Mouse (Mus musculus) heart, embryonic 10.5 days (tissue): ENCODE results near the gene Tet3. TPM values are rescaled to one million over a fixed set of nuclear protein-coding genes. Genes with fewer than 3 reads are reported as not detected.

ENCODE experiments used
- DNase-seq: peaks from one replicate; pipeline ENCODE4 v3.0.0-alpha.2; 2017; ENCODE audit warnings: low spot score
- H3K27ac ChIP-seq: fragments of 300-500 bp; sonication (generic); 2 replicates; pipeline ENCODE4 v1.5.1; 2016; ENCODE audit warnings: mild to moderate bottlenecking
- H3K27me3 ChIP-seq: fragments of 300-500 bp; sonication (generic); 2 replicates; pipeline ENCODE4 v1.6.1; 2016; ENCODE audit warnings: mild to moderate bottlenecking; ENCODE audit not compliant: poor library complexity, insufficient read depth, severe bottlenecking
- H3K36me3 ChIP-seq: fragments of 300-500 bp; sonication (generic); 2 replicates; pipeline ENCODE4 v1.6.1; 2016; ENCODE audit warnings: mild to moderate bottlenecking, moderate library complexity
- H3K4me1 ChIP-seq: fragments of 300-500 bp; sonication (generic); 2 replicates; pipeline ENCODE4 v1.6.1; 2016; ENCODE audit warnings: mild to moderate bottlenecking
- H3K4me3 ChIP-seq: fragments of 300-500 bp; sonication (generic); 2 replicates; pipeline ENCODE4 v1.5.1; 2016; ENCODE audit warnings: mild to moderate bottlenecking, moderate library complexity
- H3K9me3 ChIP-seq: fragments of 300-500 bp; sonication (generic); 2 replicates; pipeline ENCODE4 v1.6.1; 2016; ENCODE audit warnings: mild to moderate bottlenecking, moderate library complexity
- WGBS: fragments of 180-500 bp; shearing (Covaris S2); methylation state at CpG from one replicate; pipeline ENCODE4 v1.1.7; 2016; 5-methylcytosine and 5-hydroxymethylcytosine counted together
- polyA plus RNA-seq: library from polyadenylated mRNA; unstranded; fragments of >200 nt; fragmentation: Nextera tagmentation; extraction: Ambion mirVana; gene quantifications from 2 replicates; pipeline ENCODE4 v1.2.1, GENCODE M21; 2016

Gene Tet3
- polyA plus RNA-seq, 1 experiment from 2014 or later, result 31.3 TPM

DNA sequence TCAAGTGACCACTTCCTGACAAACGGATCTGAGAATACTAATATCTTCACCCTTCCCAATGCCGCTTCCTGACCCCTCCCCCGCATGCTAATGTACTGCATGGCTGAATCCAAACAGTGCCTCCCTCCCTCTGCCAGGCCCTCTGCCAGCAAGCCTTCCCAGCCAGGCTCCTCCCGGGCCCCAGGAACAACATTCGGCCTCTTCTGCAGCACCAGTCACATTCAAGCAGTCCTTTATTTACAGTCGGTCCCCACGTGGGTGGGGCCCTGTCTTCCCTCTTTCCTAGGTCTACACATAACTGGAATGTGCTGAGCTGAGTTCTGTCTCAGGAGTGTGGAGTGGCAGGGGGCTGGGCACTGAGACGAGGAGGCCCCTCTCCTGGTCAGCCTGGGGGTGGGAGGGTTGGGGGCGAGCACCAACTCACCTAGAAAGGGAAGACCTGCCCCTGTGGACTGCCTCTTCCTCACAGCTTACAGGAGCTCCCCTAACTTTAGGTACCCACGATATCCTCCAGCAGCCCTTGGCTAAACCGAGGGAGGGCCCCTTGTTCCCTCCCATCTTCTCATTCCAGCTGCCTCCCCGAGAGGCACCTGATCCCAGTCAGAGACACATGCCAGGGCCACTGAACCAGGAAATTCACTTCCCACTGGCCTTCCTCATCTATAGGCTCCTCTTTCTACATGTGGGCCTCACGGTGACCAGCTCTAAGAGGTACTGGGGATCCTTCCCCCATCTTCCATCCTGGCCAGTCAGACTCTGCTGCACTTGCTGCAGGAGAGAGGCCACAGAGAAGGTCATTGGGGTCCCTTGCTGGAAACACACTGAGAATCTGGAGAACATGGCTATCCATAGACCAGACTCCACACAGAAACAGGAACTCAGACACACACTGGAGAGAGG lies 15.2 kb downstream of the Tet3 start:
- 8% methylated on average over 13 of the region's 13 CpGs for WGBS
- Histone ChIP-seq H3K4me3 (peak overlapping the region; percentile 41), H3K4me1 (peaks cover 98% of the 10 kb centered on the region), H3K9me3 (no peaks in the 10 kb centered on the region), H3K27me3 (no peaks in the 10 kb centered on the region), H3K27ac (peak overlapping the region; percentile 88), H3K36me3 (peaks cover 29% of the 10 kb centered on the region; the same call in 1 of the 2 replicates)
- peak; percentile 90 for DNase-seq

GRCm38 (mm10) chr6:83442639-83443038 lies 16.2 kb downstream of the Tet3 start:
- peak overlapping the region; percentile 88 for H3K27ac ChIP-seq
- no peaks in the 10 kb centered on the region for H3K9me3 ChIP-seq
- H3K27me3 ChIP-seq, result no peaks in the 10 kb centered on the region
- peaks cover 31% of the 10 kb centered on the region; the same call in 1 of the 2 replicates for H3K36me3 ChIP-seq
- no peak for DNase-seq
- H3K4me1 ChIP-seq, result peaks cover 99% of the 10 kb centered on the region
- WGBS, result 44% methylated on average over 3 of the region's 3 CpGs
- H3K4me3 ChIP-seq, result peak overlapping the region; percentile 41

GRCm38 (mm10) chr6:83441259-83442061 lies 17.4 kb downstream of the Tet3 start:
- peaks cover 29% of the 10 kb centered on the region; the same call in 1 of the 2 replicates for H3K36me3 ChIP-seq
- peak overlapping the region; percentile 71 for H3K4me3 ChIP-seq
- DNase-seq, result peak; percentile 94

DNA sequence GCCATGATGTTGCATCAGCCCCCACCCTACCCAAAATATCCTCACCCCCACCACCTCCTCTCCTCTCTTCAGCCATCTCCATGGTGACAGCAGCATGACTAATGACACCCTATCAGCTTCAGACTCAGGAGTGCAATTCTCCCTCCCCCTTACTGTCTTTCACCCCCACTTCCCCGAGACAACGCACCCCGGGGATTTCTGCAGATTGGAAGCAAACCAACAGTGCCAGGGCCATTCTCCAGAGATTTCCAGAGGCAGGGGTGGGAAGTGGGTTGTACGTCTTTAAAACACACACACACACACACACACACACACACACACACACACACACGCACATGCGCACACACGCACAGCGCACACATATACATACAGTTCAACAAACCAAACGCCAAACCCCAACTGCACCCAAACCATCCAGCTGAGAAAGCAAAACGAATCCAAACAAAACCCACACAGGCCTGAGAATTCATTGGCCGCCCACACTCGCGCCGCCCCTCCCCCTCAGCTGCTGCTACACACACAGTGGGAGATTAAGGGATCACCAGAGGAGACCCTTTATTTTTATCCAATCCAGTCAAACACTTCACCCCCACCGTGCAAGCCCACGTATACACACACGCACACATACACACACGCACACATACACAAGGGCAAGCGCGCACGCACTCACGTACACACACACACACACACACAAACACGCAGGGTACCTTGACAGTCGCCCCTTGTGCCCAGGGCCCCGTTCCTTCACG lies 18.2 kb downstream of the Tet3 start:
- H3K36me3 ChIP-seq, result peaks cover 22% of the 10 kb centered on the region; the same call in 1 of the 2 replicates
- DNase-seq, result peak; percentile 82
- H3K27ac ChIP-seq, result peak overlapping the region; percentile 88
- H3K9me3 ChIP-seq, result no peaks in the 10 kb centered on the region
- peaks cover 88% of the 10 kb centered on the region for H3K4me1 ChIP-seq
- H3K4me3 ChIP-seq, result peak overlapping the region; percentile 71
- 5% methylated on average over 26 of the region's 26 CpGs for WGBS
- no peaks in the 10 kb centered on the region for H3K27me3 ChIP-seq

More at GRCm38 (mm10) chr6:83441259-83442061, 17.4 kb downstream of the Tet3 start:
- no peaks in the 10 kb centered on the region for H3K27me3 ChIP-seq
- no peaks in the 10 kb centered on the region for H3K9me3 ChIP-seq
- peak overlapping the region; percentile 88 for H3K27ac ChIP-seq
- under 1% methylated on average over 48 of the region's 48 CpGs for WGBS
- H3K4me1 ChIP-seq, result peaks cover 89% of the 10 kb centered on the region

DNA sequence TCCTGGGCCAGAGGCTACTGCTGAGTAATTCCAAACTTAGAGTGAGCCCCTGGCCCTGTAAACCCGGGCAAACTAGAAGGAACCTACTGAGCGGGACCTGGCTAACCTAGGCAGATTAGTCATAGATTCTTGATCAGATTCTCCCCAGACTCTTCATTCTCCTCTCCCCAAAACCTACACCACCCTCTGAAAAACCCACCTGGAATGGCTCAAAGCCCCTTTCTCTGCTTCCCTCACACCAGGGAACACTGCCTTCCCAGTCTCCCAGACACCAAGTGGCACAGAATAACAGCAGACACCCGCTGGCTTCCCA lies 18.7 kb downstream of the Tet3 start:
- peak overlapping the region; percentile 88 for H3K27ac ChIP-seq
- 32% methylated on average over 3 of the region's 3 CpGs for WGBS
- no peak for DNase-seq
- H3K9me3 ChIP-seq, result no peaks in the 10 kb centered on the region
- H3K4me1 ChIP-seq, result peaks cover 88% of the 10 kb centered on the region
- H3K4me3 ChIP-seq, result peak overlapping the region; percentile 71
- peaks cover 21% of the 10 kb centered on the region; the same call in 1 of the 2 replicates for H3K36me3 ChIP-seq
- no peaks in the 10 kb centered on the region for H3K27me3 ChIP-seq

DNA sequence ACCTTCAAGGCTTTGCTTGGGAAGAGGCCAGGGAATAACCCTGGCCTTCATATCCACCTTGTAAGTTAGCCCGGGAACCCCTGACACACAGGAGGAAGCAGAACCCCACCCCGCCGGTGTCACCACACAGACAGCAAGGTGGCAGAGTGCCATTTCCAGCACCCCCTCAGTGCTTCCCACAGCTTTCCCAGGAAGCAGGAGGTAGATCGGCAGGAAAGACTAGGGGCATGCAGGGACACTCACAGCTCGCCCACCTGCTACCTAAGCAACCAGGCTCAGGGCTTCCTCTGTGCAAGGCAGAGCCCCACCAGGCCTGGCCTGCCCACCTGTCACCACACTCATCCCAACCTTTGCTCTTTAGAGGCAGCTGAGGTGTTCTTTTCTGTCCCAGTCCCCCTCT lies 19.1 kb downstream of the Tet3 start:
- H3K9me3 ChIP-seq, result no peaks in the 10 kb centered on the region
- no peaks in the 10 kb centered on the region for H3K27me3 ChIP-seq
- H3K4me1 ChIP-seq, result peaks cover 88% of the 10 kb centered on the region
- H3K36me3 ChIP-seq, result peaks cover 24% of the 10 kb centered on the region; the same call in 1 of the 2 replicates
- WGBS, result 74% methylated on average over 5 of the region's 5 CpGs
- peak overlapping the region; percentile 71 for H3K4me3 ChIP-seq
- DNase-seq, result no peak
- H3K27ac ChIP-seq, result peak overlapping the region; percentile 88

GRCm38 (mm10) chr6:83439119-83439767 lies 19.6 kb downstream of the Tet3 start:
- Histone ChIP-seq H3K27ac (peak overlapping the region; percentile 88), H3K9me3 (no peaks in the 10 kb centered on the region), H3K4me3 (peak overlapping the region; percentile 71; the same call in 1 of the 2 replicates), H3K27me3 (no peaks in the 10 kb centered on the region), H3K36me3 (peaks cover 27% of the 10 kb centered on the region; the same call in 1 of the 2 replicates), H3K4me1 (peaks cover 85% of the 10 kb centered on the region)
- 79% methylated on average over 13 of the region's 13 CpGs for WGBS
- DNase-seq, result no peak

DNA sequence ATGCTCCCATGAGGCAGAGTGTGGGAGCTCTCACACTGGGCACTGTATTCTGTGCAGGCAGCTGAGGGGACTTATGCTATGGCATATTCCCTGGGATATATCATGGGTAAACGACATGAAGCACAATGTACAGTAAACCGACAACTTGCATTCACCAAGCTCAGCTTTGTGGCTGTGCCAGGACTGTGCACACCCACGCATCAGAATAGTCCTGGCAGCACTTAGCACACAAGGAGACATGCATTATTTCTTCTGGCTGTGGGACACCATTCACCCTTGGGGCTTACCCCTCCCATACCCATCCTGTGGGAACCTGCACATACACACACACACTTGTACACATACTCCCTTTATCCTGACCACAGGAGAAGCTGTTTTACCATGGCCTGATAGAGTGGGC lies 20.3 kb downstream of the Tet3 start:
- Histone ChIP-seq H3K4me1 (peaks cover 83% of the 10 kb centered on the region), H3K27me3 (no peaks in the 10 kb centered on the region), H3K36me3 (peaks cover 30% of the 10 kb centered on the region; the same call in 1 of the 2 replicates), H3K4me3 (no peak overlapping the region), H3K27ac (no peak overlapping the region), H3K9me3 (no peaks in the 10 kb centered on the region)
- WGBS, result 83% methylated on average over 3 of the region's 3 CpGs
- DNase-seq, result no peak

DNA sequence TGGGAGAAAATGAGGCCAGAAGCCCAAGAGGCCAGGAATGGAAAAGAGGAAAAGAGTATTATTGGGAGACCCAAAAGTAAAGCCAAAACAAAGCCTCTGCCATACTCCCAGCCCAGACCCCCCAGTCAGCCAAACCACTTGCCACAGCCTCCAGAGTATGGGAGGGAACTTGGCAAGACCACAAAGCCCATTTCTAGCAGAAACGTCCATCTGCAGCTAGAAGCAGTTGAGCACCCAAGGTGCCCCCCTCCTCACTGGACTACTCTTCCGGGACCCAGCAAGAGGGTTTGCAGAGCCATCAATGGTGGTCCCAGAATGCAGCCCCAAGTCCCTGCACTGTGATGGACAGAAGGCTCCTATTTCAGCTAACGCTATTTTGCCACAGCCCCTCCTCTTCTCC lies 21.1 kb downstream of the Tet3 start:
- peaks cover 36% of the 10 kb centered on the region for H3K36me3 ChIP-seq
- DNase-seq, result no peak
- 63% methylated on average over 3 of the region's 3 CpGs for WGBS
- H3K27me3 ChIP-seq, result no peaks in the 10 kb centered on the region
- no peaks in the 10 kb centered on the region for H3K9me3 ChIP-seq
- H3K27ac ChIP-seq, result no peak overlapping the region
- H3K4me1 ChIP-seq, result peaks cover 78% of the 10 kb centered on the region
- H3K4me3 ChIP-seq, result no peak overlapping the region

DNA sequence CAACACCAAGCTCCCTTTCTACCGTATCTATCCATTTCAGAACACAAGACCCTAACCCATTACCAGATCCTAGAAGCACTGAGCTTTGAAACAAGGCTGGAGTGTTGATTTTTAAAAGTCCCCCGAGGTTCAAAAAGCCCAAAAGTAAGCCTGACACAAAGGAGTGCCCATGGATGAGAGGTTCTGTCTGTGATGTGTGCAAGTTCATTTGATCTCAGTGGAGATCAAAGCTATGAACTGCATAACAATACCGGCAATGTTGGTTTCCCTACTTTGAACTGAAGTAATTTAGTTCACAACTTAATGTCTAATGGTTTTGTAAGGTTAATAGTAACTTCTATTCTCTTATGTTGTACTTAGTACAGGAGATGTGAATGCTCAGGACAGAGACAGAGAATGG lies 21.7 kb downstream of the Tet3 start:
- no peak overlapping the region for H3K4me3 ChIP-seq
- peaks cover 72% of the 10 kb centered on the region for H3K4me1 ChIP-seq
- no peak for DNase-seq
- H3K9me3 ChIP-seq, result no peaks in the 10 kb centered on the region
- 93% methylated on average over 3 of the region's 3 CpGs for WGBS
- no peak overlapping the region for H3K27ac ChIP-seq
- H3K36me3 ChIP-seq, result peaks cover 37% of the 10 kb centered on the region
- H3K27me3 ChIP-seq, result no peaks in the 10 kb centered on the region

DNA sequence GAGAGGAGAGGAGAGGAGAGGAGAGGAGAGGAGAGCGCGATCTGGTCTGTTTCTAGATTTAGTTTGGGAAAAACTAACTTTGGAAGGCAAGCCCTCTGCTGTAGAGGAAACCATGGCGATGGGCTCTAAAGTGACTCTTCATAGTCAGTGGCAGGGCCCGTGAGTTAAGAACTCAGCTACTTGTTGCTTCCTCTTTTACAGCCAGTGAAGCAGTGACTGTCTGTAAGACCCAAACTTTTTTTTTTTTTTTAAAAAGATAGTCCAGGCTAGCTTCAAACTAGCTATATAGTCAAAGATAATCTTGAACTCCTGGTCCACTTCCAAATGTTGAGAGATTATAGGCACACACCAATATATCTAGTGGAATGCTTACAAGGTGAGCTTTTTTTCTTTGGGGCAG lies 22.3 kb downstream of the Tet3 start:
- 80% methylated on average over 4 of the region's 4 CpGs for WGBS
- H3K4me3 ChIP-seq, result no peak overlapping the region
- no peaks in the 10 kb centered on the region for H3K9me3 ChIP-seq
- no peak overlapping the region for H3K27ac ChIP-seq
- H3K27me3 ChIP-seq, result no peaks in the 10 kb centered on the region
- H3K36me3 ChIP-seq, result peaks cover 37% of the 10 kb centered on the region
- H3K4me1 ChIP-seq, result peaks cover 65% of the 10 kb centered on the region
- DNase-seq, result no peak

DNA sequence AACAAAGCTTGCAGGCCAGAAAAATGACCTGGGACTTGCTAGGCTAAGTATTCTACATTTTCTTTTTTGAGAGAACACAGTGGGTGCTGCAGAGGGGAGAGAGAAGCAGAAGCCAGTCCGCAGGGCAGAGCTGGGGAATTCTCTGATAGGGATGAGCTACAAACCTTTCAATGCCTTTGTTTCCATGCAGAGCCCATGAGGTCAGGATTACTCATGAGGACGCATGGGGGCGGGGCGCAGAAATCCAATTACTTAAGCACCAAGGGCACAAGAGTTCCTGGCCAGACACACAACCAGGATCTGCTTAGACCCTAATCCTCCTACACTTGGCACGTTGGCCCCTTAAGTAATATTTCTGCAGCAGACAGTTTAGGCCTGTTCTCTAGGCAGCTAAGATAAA lies 23.7 kb downstream of the Tet3 start:
- Histone ChIP-seq H3K27ac (no peak overlapping the region), H3K4me3 (no peak overlapping the region), H3K9me3 (no peaks in the 10 kb centered on the region), H3K4me1 (peaks cover 52% of the 10 kb centered on the region), H3K36me3 (peaks cover 37% of the 10 kb centered on the region), H3K27me3 (no peaks in the 10 kb centered on the region)
- 54% methylated on average over 5 of the region's 5 CpGs for WGBS
- DNase-seq, result no peak
